Mouse (Mus musculus) gastrocnemius, adult 2 months (tissue): Measurements from ENCODE around the gene A030005K14Rik. TPM values are rescaled to one million over a fixed set of nuclear protein-coding genes. Genes with fewer than 3 reads are reported as not detected.

Experiments used
- DNase-seq: peaks from one replicate; pipeline ENCODE4 v3.0.0; 2022
- H3K27ac ChIP-seq: fragments of 200-600 bp; 2 replicates; pipeline ENCODE4 v1.8.1; 2022; ENCODE audit warnings: mild to moderate bottlenecking
- H3K4me3 ChIP-seq: fragments of 200-600 bp; 2 replicates; pipeline ENCODE4 v1.8.1; 2022; ENCODE audit warnings: mild to moderate bottlenecking, moderate library complexity
- CTCF ChIP-seq: fragments of 200-600 bp; IDR thresholded peaks from 2 replicates; pipeline ENCODE4 v1.8.1; 2022; ENCODE audit warnings: antibody characterized with exemption, mild to moderate bottlenecking, moderate library complexity
- intact Hi-C: fragments of 180-260 bp; cut with DNase I; formaldehyde crosslinking; loops from one replicate; pipeline ENCODE4 v1.15.1; 2025
- total RNA-seq, 2 experiments: library from RNA; stranded (reverse); gene quantifications; 2 replicates each; pipeline ENCODE4 v1.2.3; 2021

The A030005K14Rik gene
- total RNA-seq, 2 experiments from 2014 or later: not detected

GRCm38 (mm10) chr1:83015329-83015879, 43.8 kb downstream of the A030005K14Rik start:
- no peak for DNase-seq
- no peak for TF ChIP-seq CTCF
- intact Hi-C loops: no loop called here
- no peak overlapping the region for H3K4me3 ChIP-seq
- no peak overlapping the region for H3K27ac ChIP-seq

- H3K27ac ChIP-seq: no peak overlapping the region
- DNase-seq: no peak
- no peak overlapping the region for H3K4me3 ChIP-seq
- TF ChIP-seq CTCF: no peak
- intact Hi-C loops: no loop called here
Measured at GRCm38 (mm10) chr1:83014477-83014876, 44.7 kb downstream of the A030005K14Rik start.

Other genes with a start within 250 kb of the A030005K14Rik start
- gene Agfg1, start 219.9 kb downstream of the A030005K14Rik start, total RNA-seq: 10 to 100 TPM; 24.6 to 27.7 TPM
- under 1 TPM in 1 of 2 experiments, not detected in 1; 0.31 TPM for gene A030005L19Rik, start 146.1 kb downstream of the A030005K14Rik start, total RNA-seq
- gene A030014E15Rik, start 134.5 kb downstream of the A030005K14Rik start, total RNA-seq: not detected
- gene Gm6217, start 128.0 kb downstream of the A030005K14Rik start, total RNA-seq: not detected
- not detected for gene A030003K21Rik, start 116.0 kb downstream of the A030005K14Rik start, total RNA-seq
- gene Gm7544, start 103.4 kb downstream of the A030005K14Rik start, total RNA-seq: not detected
- not detected for gene Gm47955, start 99.1 kb downstream of the A030005K14Rik start, total RNA-seq
- not detected for gene Gm47959, start 58.8 kb downstream of the A030005K14Rik start, total RNA-seq
- gene Slc19a3, start 20.9 kb downstream of the A030005K14Rik start, total RNA-seq: not detected
- gene Krtap28-10, start 16.9 kb downstream of the A030005K14Rik start, total RNA-seq: not detected
- not detected for gene Gm47969, start 14.4 kb downstream of the A030005K14Rik start, total RNA-seq
- gene Krtap28-13, start 1.6 kb upstream of the A030005K14Rik start, total RNA-seq: not detected
- not detected for gene Ccl20, start 57.4 kb upstream of the A030005K14Rik start, total RNA-seq
- not detected for gene Daw1, start 100.4 kb upstream of the A030005K14Rik start, total RNA-seq